Mouse (Mus musculus): Measurements from ENCODE around the gene Clmn. TPM values are rescaled to one million over a fixed set of nuclear protein-coding genes. Genes with fewer than 3 reads are reported as not detected.

Clmn gene
- total and polyA plus RNA-seq, 3 experiments: not detected

DNA sequence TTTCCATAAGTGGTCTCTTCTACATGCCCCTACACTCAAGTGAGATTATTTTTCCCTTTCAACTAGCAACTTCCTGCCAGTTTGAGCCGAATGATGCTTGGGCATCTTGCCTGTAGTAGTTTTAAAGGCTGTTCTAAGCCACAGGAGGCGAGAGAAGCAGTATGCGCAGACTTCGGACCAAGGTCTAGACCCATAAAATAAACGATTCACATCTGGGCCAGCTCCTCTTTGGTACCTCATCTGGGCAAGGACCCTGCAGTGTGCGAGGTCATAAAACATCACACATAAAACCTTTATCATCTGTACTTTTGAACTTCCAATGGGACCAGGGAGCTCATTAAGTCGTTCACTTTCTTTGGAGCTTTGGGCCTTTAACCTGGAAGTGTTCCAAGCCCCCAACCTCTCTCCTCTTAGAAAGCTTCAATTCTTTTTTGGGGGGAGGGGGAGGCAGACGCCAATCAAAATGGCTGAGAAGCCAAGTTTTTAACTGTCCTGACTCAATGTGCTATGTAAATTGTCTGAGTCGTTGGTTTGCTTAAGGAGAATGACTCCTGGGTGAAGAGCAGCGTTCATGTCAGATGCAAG lies 95.6 kb downstream of the Clmn start:
- Histone ChIP-seq H3K27me3 (ENCODE audit: control insufficient read depth in 1 of 2, insufficient read depth in 2 of 2, low read length in 2 of 2) (no peaks in the 10 kb centered on the region), H3K79me2 (ENCODE audit: control insufficient read depth, insufficient read depth, low read length, poor library complexity) (no peaks in the 10 kb centered on the region), H3K9ac (ENCODE audit: control insufficient read depth, low read depth, low read length, poor library complexity, severe bottlenecking) (no peak overlapping the region), H3K4me1 (ENCODE audit: control insufficient read depth in 1 of 2, insufficient read depth in 2 of 2, low read length in 2 of 2) (no peaks in the 10 kb centered on the region), H3K27ac (ENCODE audit: control insufficient read depth, low read depth, low read length) (no peak overlapping the region), H3K36me3 (ENCODE audit: control insufficient read depth in 1 of 2, insufficient read depth in 2 of 2, low read length in 2 of 2) (no peaks in the 10 kb centered on the region), H3K9me3 (replicated peaks; ENCODE audit: insufficient read depth, low read length) (no peaks in the 10 kb centered on the region), H3K4me3 (ENCODE audit: control insufficient read depth in 1 of 2, insufficient read depth in 1 of 2, low read depth in 2 of 2, low read length in 2 of 2) (no peak overlapping the region)
- DNase-seq (ENCODE audit: low read depth, low spot score): no peak
- no peak for TF ChIP-seq TBP (IDR thresholded peaks at IDR 0.05; ENCODE audit: low read depth, low read length)
- no peak for TF ChIP-seq SIN3A (IDR thresholded peaks at IDR 0.05; ENCODE audit: low read length)
- no peak for TF ChIP-seq NRF1 (IDR thresholded peaks at IDR 0.05; ENCODE audit: insufficient read depth, low read depth, low read length, poor library complexity, severe bottlenecking)
- TF ChIP-seq CTCF (IDR thresholded peaks at IDR 0.05 in 2 of 3, conservative IDR thresholded peaks at IDR 0.05 in 1 of 3; ENCODE audit: control insufficient read depth in 1 of 3, insufficient read depth in 1 of 3, low read depth in 2 of 3, low read length in 3 of 3, poor library complexity in 1 of 3, severe bottlenecking in 1 of 3): no peak
- TF ChIP-seq KAT2A (conservative IDR thresholded peaks at IDR 0.05; ENCODE audit: low read depth, low read length): no peak
- TF ChIP-seq RAD21 (IDR thresholded peaks at IDR 0.05; ENCODE audit: low read depth, low read length): no peak
- TF ChIP-seq ZC3H11A (IDR thresholded peaks at IDR 0.05; ENCODE audit: low read depth, low read length): no peak
- TF ChIP-seq RCOR1 (IDR thresholded peaks at IDR 0.05; ENCODE audit: low read depth, low read length): no peak
- no peak for TF ChIP-seq MYC (IDR thresholded peaks at IDR 0.05; ENCODE audit: low read depth, low read length)
- TF ChIP-seq MAFK (IDR thresholded peaks at IDR 0.05; ENCODE audit: borderline replicate concordance, low read depth, low read length): no peak
- no peak for TF ChIP-seq ZKSCAN1 (IDR thresholded peaks at IDR 0.05; ENCODE audit: low read depth, low read length)
- TF ChIP-seq MEF2A (IDR thresholded peaks at IDR 0.05; ENCODE audit: extremely low read depth, insufficient replicate concordance, low read depth, low read length, poor library complexity, severe bottlenecking): no peak

DNA sequence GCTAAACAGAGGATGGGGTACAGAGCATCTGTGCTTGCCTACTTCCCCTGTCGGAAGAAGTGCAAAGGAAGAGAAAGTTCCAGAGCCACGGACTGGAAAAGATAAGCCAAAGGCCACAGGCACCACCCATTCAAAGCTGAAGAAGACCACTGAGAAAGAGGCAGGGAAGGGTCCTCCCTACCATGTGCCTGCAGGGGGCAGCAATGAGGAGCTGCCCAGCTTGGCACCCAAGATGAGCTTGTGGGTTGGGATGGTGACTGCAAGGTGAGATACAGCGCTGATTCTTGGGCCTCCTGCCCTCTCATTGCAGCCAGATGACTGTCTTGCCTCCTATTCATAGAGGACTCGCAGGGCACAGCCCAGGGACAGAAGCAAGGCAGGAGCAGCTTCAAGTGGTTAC lies 97.7 kb downstream of the Clmn start:
- Histone ChIP-seq H3K27ac (ENCODE audit: control insufficient read depth, low read depth, low read length) (no peak overlapping the region), H3K9ac (ENCODE audit: control insufficient read depth, low read depth, low read length, poor library complexity, severe bottlenecking) (no peak overlapping the region), H3K79me2 (ENCODE audit: control insufficient read depth, insufficient read depth, low read length, poor library complexity) (no peaks in the 10 kb centered on the region), H3K4me3 (ENCODE audit: control insufficient read depth in 1 of 2, insufficient read depth in 1 of 2, low read depth in 2 of 2, low read length in 2 of 2) (no peak overlapping the region), H3K9me3 (replicated peaks; ENCODE audit: insufficient read depth, low read length) (no peaks in the 10 kb centered on the region), H3K4me1 (ENCODE audit: control insufficient read depth in 1 of 2, insufficient read depth in 2 of 2, low read length in 2 of 2) (no peaks in the 10 kb centered on the region), H3K27me3 (ENCODE audit: control insufficient read depth in 1 of 2, insufficient read depth in 2 of 2, low read length in 2 of 2) (no peaks in the 10 kb centered on the region), H3K36me3 (ENCODE audit: control insufficient read depth in 1 of 2, insufficient read depth in 2 of 2, low read length in 2 of 2) (no peaks in the 10 kb centered on the region)
- TF ChIP-seq USF1 (IDR thresholded peaks at IDR 0.05; ENCODE audit: low read depth, low read length) (no peak), SMC3 (IDR thresholded peaks at IDR 0.05; ENCODE audit: low read depth, low read length) (peak; percentile 19; the same call in 1 of the 2 replicates), CTCF (IDR thresholded peaks at IDR 0.05 in 2 of 3, conservative IDR thresholded peaks at IDR 0.05 in 1 of 3; ENCODE audit: control insufficient read depth in 1 of 3, insufficient read depth in 1 of 3, low read depth in 2 of 3, low read length in 3 of 3, poor library complexity in 1 of 3, severe bottlenecking in 1 of 3) (peak in 2 of 3 experiments; percentile 9 to 32; a peak in 4 of 6 replicates)
- DNase-seq (ENCODE audit: low read depth, low spot score): no peak
